Mouse (Mus musculus) thymus, adult 2 months (tissue): ENCODE data around the gene Pex3.

Experiments used
- CTCF ChIP-seq: fragments of 200-500 bp; IDR thresholded peaks from 2 replicates; pipeline ENCODE4 v1.5.1; 2012; ENCODE audit warnings: mild to moderate bottlenecking, control low read depth, low read length, moderate library complexity, borderline replicate concordance; ENCODE audit not compliant: control insufficient read depth, poor library complexity, insufficient read depth; ENCODE audit errors: extremely low read depth
- POLR2A ChIP-seq: fragments of 200-500 bp; IDR thresholded peaks from 2 replicates; pipeline ENCODE4 v1.6.1; 2012; ENCODE audit warnings: mild to moderate bottlenecking, low read length, control low read depth, moderate library complexity; ENCODE audit not compliant: control insufficient read depth, poor library complexity, insufficient read depth; ENCODE audit errors: extremely low read depth

GRCm38 (mm10) chr10:13577123-13577522, 24.2 kb upstream of the Pex3 start:
- TF ChIP-seq POLR2A (no peak), CTCF (no peak)
